Mouse (Mus musculus): Measurements from ENCODE around the gene Gucy2c.
A peak's percentile ranks its signal among the peaks of the same experiment; 100 is the strongest.

Gucy2c gene

DNA sequence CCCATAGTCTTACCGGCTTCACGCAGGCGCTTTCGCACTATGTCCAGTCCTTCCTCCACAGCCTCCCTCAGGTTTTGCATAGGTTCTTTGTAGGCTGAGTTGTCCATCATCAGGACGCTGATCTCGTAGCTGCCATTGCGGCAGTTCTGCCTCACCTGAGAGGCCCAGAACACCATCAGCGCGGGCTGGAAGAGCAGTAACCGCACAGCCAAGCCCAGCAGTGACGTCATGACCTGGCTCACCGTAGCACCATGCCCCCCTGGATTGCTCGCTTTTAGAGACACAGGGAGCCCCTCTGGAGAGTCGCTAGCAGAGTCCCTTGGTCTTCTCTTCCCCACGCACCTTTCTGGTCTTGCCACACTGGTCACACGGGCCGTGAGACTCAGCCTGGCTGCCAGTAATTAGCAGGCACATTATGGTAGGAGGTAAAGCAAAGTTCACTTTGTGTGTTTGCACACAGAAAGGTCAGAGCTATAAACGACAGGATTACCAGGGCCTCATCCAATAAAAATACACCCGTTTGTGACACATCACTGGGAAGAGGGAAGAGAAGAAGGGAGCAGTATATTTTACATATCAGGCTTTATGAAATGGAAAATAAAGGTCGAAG is at the start of gene Gucy2c:
TSS of gene Gucy2c (minus strand) at position 389 of the 610 bp plus-strand sequence.
- DNase-seq (ENCODE audit: low spot score in 2 of 2): no peak

DNA sequence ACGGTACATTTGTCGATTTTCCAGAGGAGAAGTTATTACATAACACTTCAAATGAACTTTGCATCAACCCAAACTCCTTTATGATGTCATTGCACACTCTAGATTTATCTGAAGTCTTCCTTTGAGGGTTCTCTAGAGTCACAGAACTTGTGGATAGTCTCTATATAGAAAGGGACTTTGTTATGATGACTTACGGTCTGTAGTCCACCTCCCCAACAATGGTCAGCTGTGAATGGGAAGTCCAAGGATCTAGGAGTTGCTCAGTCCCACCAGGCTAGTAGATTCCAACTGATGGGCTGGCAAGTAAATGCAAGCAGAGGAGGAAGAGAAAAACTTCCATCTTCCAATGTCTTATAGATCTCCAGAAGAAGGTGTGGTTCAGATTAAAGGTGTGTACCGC is 47.1 kb upstream of the Gucy2c start:
- DNase-seq (ENCODE audit: low spot score in 2 of 2): no peak

DNA sequence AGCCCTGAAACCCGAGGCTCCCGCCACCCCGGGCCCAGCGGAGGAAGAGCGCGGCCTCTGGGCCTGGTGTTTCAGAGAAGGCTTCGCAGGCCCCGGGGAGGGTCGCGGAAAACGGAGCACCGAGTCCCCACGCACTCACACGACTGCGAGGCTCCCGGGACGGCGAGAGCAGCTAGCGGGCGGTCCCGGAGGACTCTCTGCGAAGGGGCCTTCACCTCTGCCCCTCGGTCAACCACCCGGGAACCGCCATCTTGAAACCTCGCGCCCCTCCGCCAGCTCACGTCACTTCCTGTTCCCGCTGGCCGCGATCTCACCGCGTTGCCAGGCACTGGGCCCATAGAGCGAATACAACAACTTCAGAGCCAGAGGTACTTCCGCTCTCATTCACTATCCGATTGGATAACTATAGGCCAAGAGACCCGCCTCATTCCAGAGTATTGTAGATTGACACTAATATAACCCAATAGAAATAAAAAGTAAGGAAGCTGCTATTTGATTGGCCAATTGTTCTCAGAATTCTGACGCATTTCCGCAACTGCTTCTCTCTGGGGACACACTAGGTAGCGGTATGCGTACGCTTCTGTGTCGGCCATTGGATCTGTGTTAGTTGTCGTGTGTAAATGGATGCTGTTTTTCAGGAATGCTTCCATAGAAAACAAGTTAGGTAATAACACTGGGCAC is 46.5 kb upstream of the Gucy2c start, which contains the start of gene Wbp11:
TSS of gene Wbp11 (minus strand) at position 353 of the 681 bp plus-strand sequence.
- peak; percentile 96 to 97 for DNase-seq (ENCODE audit: low spot score in 2 of 2)

DNA sequence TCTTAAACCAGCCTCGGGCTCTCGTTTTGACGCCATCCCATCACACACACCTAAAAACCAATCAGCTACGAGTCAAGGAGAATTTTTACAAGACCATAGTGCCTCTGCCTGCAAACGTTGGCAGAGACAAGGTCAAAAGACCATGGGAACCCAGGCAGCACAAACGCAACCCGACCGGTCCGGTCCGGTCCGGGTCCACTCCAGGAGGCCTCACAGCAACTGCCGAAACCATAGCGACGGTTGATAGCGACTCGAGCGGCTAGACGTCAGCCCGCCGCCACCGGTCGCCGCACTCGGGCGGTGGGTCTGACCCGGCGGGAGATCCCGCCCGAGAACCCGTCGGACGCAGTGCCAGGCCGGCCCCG is 45.9 kb upstream of the Gucy2c start, which contains the start of gene BC049715:
TSS of gene BC049715 (plus strand) at position 111 of the 365 bp plus-strand sequence.
- no peak for DNase-seq (ENCODE audit: low spot score in 2 of 2)

DNA sequence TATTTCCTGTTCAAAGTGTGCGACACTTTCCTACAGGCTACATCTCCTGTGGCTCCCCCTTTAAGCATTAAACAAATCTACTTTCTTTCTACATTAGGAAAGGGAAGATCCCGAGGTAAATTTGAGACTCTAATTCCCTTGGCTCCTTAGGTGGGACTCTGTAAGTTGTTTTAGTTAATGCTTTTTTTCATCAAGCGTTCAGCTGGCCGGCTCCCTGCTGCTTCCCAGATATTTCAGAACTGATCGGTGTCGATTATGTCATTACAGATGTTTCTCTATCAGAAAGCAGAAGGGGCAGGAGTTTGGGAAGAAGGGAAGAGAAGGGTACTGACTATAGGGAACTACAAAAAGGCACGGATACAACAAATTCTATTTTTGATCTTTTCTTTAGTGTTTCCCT is 45.6 kb upstream of the Gucy2c start:
- no peak for DNase-seq (ENCODE audit: low spot score in 2 of 2)

DNA sequence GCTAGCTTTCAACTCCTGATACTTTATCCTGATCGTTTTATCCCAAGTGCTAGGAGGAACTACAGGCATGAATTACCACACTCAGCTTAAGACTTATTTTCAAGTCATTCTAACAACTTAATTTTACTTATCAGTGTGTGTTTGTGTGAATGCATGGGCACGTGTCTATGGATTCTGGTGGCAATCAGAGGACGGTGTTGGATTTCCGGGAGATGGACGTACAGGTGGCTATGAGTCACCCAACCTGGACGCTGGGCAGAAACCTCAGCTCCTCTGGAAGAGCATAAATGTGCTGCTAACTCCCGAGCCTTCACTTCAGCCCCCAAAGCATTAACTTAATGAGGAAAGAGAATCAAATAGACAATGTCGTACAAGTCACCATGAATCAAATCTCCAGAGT is 43.4 kb upstream of the Gucy2c start:
- DNase-seq (ENCODE audit: low spot score in 2 of 2): no peak

DNA sequence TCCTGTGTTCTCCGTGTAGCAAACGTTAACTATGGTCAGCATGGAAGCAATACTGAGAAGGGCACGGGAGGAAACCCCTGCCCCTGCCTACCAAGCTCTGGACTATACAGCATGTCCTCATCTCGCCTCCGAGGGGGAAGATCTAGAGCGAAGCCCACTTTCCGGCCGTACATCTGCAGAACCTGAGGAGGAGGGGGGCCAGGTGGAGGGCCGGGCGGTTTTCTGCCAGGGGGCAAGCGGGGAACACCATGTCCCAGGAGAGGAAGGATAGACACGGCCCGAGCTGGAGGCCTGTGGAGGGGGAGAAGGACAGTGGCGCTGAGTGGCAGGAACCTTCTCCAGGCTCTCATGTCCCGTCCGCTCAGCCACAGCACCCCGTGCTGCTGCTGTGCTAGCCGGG is 39.5 kb upstream of the Gucy2c start:
- DNase-seq (ENCODE audit: low spot score in 2 of 2): no peak

DNA sequence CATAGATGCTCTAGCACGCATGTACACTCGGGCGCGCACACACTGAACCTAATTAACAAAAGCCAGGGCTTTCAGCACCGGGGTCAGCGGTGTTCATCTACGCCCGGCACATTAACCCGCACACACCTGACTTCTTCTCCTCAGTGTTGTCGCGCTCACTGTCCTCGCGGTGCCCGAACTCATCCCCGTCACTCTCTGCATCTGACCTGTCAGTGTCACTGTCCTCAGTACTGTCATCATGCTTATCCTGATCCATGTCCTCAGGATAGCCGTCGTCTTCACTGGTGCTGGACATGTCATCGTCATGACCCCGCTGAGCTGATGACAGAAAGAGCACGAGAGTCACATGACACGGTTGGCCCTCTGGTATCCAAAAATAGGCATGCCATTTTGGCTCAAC is 38.8 kb upstream of the Gucy2c start:
- no peak for DNase-seq (ENCODE audit: low spot score in 2 of 2)

DNA sequence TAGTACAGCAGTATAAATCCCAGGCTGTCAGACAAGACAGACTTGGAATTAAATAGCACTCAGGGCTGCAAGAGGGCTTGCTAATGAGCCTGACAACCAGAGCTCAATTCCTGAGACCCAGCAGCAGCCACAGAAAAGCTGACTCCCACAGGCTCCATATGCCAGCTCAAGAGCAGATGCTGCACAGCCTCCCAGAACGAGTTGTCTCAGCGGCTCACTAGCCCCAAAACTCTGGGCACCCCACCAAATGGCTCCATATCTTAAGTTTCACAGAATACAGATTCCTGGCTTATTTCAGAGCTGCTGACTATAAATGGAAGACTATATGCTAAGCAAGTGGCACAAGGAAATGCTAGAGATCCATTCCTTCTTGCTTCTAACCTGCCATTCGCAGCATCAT is 36.0 kb upstream of the Gucy2c start:
- DNase-seq (ENCODE audit: low spot score in 2 of 2): peak; percentile 88 to 94

DNA sequence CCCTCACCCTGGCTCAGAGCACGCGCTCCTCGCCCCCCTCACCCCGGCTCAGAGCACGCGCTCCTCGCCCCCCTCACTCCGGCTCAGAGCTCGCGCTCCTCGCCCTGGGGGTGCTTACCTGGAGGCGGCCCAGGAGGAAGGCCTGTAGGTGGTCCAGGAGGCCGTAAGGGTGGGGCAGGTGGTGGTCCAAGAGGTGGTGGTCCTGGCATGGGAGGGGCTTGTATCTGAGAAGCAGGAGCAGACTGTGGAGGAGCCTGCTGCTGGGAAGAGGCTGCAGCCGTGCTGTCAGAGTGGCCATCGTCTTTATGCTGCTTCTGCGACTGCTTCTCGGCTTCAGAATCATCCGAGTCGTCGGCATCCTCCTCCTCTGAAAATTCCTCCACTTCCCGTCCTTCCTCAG is 35.3 kb upstream of the Gucy2c start:
- no peak for DNase-seq (ENCODE audit: low spot score in 2 of 2)

DNA sequence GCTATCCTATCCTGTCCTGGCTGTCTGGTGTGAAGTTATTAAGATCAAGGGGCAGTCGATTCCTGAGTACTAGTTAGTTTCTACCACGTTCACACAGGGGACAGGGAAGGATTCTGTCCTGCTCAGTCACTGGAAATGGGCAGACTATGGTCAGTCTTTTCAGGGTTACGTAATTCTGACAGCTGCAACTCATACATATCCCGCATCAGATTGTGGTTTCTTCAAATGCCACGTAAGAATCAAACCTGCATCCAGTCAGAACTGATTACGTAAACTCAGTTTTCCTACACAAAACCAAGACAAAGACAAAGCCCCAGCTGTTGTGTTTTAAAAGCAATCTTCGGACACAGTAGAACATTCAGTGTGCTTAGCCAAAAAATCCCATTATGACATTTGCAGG is 33.8 kb upstream of the Gucy2c start:
- DNase-seq (ENCODE audit: low spot score in 2 of 2): no peak

DNA sequence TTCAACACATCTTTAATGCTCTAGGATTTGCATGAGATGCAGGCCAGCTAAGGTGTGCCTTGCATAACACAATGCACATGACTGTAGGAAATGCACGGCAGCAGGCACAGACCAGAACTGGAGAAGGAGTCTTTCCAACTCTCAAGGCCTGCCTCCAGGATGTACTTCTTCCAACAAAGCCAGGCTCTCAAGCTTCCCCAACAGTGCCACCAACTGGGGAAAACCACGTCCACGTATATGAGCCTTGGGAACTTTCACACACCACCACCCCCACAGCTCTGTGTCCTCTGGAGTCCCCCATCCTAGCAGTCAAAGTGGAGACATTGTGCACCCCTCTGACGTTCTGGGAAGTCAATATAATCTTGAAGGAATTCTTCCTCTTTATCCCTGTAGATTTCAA is 31.6 kb upstream of the Gucy2c start:
- DNase-seq (ENCODE audit: low spot score in 2 of 2): peak in 1 of 2 experiments; percentile 30

DNA sequence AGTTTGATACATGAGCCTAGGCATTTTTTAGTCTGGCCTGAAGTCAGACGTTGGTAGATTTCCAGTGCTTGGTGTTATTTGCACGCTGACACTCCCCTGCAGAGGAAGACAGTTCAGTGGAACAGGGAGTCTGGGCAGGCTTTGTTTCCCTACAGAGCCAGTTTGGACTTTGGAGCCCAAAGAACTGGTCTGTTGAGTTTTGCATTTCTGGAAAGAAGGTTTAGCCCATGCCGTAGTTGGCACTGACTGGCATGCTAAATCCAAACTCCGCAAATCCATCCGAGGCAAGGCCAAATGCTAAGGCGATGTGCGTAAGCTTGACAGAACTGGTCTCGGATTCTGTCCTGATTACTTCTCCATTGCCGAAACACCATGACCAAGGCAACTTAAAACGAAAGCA is 29.6 kb upstream of the Gucy2c start:
- DNase-seq (ENCODE audit: low spot score in 2 of 2): no peak

DNA sequence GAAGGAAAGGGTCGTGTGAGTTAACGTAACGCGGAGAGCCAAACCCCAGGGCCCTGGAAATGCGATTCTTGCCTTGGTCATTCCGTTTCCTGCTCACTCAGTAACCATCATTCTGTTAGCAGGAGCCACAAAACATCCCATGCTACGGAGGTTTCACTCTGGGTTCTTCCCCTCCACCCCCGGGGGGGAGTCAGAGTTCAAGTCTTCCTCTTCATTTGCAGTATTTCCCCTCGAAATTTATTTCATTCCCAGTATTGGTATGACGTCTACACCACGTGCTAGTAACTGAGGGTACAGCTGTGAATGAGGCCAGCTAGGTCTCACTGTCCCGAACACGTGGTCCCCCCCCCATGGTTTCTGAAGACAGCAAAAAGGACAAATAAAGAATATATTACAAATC is 28.1 kb upstream of the Gucy2c start:
- DNase-seq (ENCODE audit: low spot score in 2 of 2): no peak

DNA sequence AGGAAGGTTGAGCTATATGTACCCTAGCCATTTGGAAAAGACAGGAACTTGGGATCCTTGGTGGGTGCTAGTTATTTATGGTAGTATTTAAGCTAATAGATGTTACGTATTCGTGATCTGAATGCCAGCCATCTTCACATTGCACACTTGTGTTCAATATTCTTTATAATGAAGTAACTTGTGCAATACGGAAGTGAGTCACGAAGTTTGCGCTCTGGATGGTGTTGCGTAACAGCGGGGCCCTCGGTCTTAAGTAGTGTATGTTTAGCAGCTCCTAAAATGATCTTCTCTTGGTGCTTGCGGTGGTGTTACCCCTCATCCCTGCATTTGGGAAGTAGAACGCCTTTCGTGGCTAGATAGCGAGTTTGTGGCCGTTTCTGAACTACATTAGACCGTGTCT is 27.5 kb upstream of the Gucy2c start:
- no peak for DNase-seq (ENCODE audit: low spot score in 2 of 2)

DNA sequence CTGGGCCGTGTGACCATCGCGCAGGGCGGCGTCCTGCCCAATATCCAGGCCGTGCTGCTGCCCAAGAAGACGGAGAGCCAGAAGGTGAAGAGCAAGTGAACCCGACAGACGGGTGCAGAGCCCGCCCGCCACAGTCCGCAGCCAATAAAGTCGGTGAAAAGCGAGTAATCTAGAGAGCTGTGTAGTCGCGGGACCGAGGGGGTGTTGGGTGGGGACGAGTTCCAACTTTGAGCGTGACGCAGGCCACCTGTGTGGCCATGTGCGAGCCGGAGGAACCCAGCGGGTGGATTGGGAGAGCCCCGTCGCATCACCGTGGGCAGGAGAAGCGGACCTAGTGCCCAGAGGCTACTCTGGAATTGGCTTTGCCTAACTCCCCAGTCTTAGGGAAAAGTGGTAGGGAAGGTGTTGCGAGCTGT is 27.1 kb upstream of the Gucy2c start:
- DNase-seq (ENCODE audit: low spot score in 2 of 2): peak; percentile 30 to 56

DNA sequence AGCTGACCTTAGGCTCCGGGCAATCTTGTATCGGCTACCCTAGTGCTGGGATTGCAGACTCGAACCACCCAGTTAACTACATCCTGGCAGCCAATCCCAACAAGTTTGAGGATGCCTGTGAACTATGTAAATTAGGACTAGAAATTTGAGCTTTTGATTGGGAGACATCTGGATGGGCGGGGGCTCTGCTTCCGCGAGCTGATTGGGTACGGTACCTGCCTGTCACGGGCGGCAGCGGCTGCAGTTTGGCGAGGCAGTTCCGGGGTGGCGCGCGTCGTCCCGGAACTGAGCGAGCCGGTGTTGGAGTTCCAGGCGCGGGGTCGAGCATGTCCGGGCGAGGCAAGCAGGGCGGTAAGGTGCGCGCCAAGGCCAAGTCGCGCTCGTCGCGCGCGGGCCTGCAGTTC is 26.5 kb upstream of the Gucy2c start, which contains the start of gene H2afj:
TSS of gene H2afj (plus strand) at position 231 of the 404 bp plus-strand sequence.
- peak; percentile 95 to 96 for DNase-seq (ENCODE audit: low spot score in 2 of 2)

DNA sequence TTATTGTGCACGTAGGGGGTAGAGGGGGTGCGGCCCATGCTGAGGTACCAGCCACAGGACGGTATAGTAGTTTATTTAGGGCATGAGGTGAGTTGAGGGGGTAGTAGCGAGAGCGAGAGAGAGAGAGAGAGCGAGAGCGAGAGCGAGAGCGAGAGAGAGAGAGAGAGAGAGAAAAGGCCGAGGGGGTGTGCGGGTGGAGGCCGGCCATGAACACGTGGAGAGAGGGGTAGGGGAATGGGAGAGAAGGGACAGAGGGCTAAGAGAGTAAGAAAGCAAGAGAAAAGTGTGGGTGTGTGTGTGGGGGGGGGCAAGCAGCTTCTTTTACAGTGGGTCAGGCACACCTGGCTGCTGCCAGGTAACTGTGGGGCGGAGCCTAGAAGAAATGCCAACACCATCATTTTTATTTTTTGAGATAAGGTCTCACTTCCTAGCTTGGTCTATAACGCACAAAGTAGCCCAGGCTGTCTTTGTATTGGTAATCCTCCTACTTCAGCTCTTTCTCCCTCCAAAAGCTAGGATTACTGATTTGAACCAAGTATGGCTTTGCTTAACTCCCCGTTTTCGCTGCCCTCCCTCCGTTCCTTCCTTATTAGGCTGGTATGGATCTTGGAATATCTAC is 25.9 kb upstream of the Gucy2c start:
- DNase-seq (ENCODE audit: low spot score in 2 of 2): no peak

DNA sequence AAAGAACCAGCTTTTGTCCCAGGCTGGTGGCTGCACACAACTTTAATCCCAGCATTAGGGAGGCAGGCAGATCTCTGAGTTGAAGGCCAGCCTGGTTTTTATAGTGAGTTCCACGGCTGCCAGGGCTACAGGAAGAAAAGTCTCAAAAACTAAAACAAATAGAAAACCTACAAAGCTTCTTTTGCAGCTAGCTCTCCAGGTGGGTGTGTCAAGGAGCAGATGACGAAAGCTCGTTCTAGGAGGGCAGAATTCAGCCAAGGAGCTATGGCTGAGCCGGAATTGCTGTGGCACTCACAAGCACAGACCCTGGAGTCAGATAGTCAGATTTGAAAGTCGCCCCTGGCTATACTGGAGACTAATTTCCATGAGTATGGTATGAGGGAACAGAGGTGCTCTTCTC is 25.3 kb upstream of the Gucy2c start:
- DNase-seq (ENCODE audit: low spot score in 2 of 2): no peak

DNA sequence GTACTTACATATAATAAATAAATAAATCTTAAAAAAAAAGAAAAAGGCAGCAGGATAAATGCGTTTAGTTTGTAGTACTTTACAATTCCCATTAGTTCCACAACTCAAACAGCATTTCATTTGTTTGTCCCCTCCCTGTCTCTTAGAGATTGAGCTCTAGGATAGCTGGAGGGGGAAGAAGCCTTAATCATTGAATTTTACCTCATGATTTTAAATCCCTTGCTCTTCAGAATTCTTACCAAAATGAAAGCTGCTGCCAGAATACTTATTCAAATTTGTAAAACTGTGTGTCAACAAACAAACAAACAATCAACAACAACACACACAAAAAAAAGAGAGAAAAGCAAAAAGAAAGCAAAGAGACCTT is 23.8 kb upstream of the Gucy2c start:
- no peak for DNase-seq (ENCODE audit: low spot score in 2 of 2)

DNA sequence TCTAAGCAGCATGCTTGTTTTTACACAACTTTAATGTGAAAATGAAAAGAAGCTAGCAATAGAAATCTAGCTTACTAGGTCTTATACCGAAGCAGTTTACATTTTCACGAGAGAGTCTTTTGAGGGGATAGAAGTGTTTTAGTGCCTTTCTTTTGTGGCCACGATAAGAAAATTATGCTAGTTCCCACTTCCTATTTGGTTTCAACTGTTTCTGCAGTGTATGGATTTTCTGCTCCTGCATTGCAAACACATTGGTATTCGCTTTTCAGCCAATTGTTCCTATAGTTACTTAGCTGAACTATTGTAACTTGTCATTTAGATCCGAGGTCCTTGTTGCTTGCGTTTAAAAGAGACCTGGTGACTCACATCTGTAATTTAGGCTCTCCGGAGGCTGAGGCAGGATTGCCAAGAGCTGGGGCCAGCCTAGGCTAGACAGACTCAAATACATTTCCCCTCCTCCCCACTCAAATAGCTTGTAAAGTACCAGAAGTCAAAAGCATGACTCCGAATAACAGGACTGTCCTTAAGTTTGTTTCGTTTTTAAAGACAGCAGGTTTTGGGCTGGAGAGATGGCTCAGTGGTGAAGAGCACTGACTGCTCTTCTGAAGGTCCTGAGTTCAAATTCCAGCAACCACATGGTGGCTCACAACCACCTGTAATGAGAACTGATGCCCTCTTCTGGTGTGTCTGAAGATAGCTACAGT is 23.3 kb upstream of the Gucy2c start:
- DNase-seq (ENCODE audit: low spot score in 2 of 2): no peak
